Mouse (Mus musculus) lung, adult 2 months (tissue): ENCODE results near the gene A830018L16Rik.

Experiments
- CTCF ChIP-seq: fragments of 200-500 bp; IDR thresholded peaks from 2 replicates; pipeline ENCODE4 v1.5.1; 2011; ENCODE audit warnings: mild to moderate bottlenecking, low read length, control low read depth; ENCODE audit not compliant: insufficient read depth
- POLR2A ChIP-seq: fragments of 200-500 bp; IDR thresholded peaks from 2 replicates; pipeline ENCODE4 v1.6.1; 2011; ENCODE audit warnings: low read depth, mild to moderate bottlenecking, control low read depth, low read length, borderline replicate concordance; ENCODE audit errors: extremely low read depth

DNA sequence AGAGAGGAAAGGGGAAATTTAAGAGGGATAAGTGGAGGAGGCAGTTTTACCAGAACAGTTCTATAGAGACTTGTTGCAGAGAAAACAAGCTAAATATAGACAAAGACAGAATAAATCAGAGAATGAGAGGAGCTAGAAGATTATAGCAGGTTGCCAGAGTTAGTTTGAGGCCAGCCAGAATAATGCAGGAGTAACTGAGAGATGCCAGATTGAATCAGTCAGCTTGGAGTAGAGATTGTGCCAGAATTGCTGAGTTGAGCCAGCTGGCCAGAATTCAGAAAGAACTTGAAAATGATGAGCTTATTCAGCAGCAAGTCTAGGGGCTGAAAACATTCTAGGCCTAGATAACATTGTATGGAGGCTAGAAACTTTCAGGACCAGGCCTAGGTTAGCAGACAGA is 502.0 kb downstream of the A830018L16Rik start:
- TF ChIP-seq POLR2A (no peak), CTCF (no peak)
